Mouse (Mus musculus) thymus, adult 2 months (tissue): ENCODE measurements around the gene Abhd5.

ENCODE experiments used
- CTCF ChIP-seq: fragments of 200-500 bp; IDR thresholded peaks from 2 replicates; pipeline ENCODE4 v1.5.1; 2012; ENCODE audit warnings: mild to moderate bottlenecking, control low read depth, low read length, moderate library complexity, borderline replicate concordance; ENCODE audit not compliant: control insufficient read depth, poor library complexity, insufficient read depth; ENCODE audit errors: extremely low read depth
- POLR2A ChIP-seq: fragments of 200-500 bp; IDR thresholded peaks from 2 replicates; pipeline ENCODE4 v1.6.1; 2012; ENCODE audit warnings: mild to moderate bottlenecking, low read length, control low read depth, moderate library complexity; ENCODE audit not compliant: control insufficient read depth, poor library complexity, insufficient read depth; ENCODE audit errors: extremely low read depth

DNA sequence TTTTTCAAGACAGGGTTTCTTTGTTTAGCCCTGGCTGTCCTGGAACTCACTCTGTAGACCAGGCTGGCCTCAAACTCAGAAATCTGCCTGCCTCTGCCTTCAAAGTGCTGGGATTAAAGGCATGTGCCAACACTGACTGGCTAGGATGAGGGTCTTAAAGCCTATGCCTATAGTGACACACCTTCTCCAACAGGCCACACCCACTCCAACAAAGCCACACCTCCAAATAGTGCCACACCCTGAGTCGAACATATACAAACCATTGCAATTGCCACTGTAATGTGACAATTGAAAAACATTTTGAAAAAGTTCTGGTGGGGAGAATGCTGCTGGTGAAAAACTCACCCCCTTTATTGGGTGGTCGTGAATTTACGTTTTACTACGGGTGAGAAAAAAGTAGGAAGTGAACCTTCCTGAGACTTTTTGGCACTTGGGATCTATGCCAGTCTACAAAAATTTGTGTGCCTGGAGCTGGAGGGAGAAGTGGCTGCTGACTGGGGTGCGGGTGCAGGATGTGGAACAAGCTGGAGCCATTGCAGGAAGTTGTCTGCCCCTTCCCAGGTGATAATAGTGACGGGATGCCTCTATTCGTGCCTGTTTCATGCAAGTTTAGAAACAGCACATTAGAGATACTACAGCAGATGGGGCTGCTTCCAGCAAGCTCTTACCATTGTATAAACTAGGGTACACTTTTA lies 39.0 kb upstream of the Abhd5 start:
- no peak for TF ChIP-seq POLR2A
- no peak for TF ChIP-seq CTCF
